Mouse (Mus musculus): ENCODE measurements around the gene Chrnd.

- TF ChIP-seq CTCF (IDR thresholded peaks at IDR 0.05; ENCODE audit: low read depth) (no peak), EP300 (IDR thresholded peaks at IDR 0.05; ENCODE audit: low read depth) (no peak)
These were observed 19.1 kb upstream of the Chrnd start for GRCm38 (mm10) chr1:87171312-87171711.
